Mouse (Mus musculus): ENCODE measurements around the gene Arhgap27. TPM values are rescaled to one million over a fixed set of nuclear protein-coding genes. Genes with fewer than 3 reads are reported as not detected.
"Not testable (repeated sequence)": the region's sequence is repeated elsewhere in the genome, so short reads cannot be mapped to it uniquely, and the experiment has no call there.

The Arhgap27 gene
- 2.4 and 2.8 TPM in 2 replicates for polyA plus RNA-seq (2014; fragmentation: Nextera tagmentation; extraction: Ambion mirVana)

DNA sequence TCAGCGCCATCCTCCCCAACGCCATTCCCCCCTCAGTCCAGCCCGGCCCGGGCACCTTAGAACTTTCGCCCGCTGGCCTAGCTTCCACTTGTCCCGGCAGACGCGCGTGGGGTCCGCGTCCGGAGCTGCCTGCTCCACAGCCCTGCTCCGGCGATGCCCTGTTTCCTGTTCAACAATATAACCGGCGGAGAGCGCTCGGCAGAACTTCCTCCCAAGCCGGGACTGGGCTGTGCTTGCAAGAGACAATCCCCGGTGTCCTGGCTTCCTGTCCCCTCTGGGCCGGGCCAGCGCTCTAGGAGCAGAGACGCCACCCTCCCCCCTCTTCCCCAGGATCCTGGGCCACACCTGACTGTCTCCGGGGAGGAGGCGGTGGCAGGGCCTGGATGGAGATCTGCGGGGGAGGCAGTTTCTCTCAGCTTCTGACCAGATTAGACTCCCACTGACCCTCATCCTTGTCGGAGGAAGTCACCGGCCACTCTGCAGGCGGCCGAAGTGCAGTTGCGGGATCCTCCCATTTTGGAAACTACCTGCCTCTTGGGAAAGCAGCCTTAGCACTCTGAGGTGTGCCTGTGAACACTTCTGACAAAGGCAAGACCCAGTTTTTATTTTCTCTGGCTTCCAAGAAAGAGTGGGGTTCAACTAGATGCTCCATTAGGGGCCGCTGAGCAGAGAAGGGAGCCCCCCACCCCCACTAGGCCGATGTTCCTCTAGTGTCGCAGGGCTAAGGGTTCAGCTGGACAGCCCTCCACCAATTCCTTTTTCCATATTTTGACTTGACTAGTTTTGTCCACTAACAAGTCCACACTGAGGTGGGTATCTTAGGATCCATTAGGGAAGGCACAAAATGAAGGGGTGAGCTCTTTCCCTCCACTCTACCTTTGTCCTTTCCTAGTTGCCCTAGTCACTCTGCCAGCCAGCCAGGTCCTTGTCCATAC is at the start of gene Arhgap27:
Arhgap27 (minus strand) TSS at position 479 of the 935 bp plus-strand sequence.
- no peak for ATAC-seq (ENCODE audit: low FRiP score)
- H3K4me3 ChIP-seq (ENCODE audit: low read depth, low read length) = peak within 1 kb of the TSS; percentile 29
- peaks cover 20% of the 10 kb centered on the region for H3K4me1 ChIP-seq (ENCODE audit: control insufficient read depth, insufficient read depth, low read length)
- H3K36me3 ChIP-seq (ENCODE audit: control insufficient read depth, insufficient read depth, low read length) = no peaks in the 10 kb centered on the region
- peak within 1 kb of the TSS; percentile 45 for H3K9ac ChIP-seq (ENCODE audit: low read length)
- no peak within 1 kb of the TSS for H3K27ac ChIP-seq (ENCODE audit: low read depth, low read length)
- WGBS = 2% methylated on average over 35 of the region's 35 CpGs
- peak; percentile 91 for DNase-seq (ENCODE audit: low spot score, missing footprints)
- no peaks in the 10 kb centered on the region for H3K9me3 ChIP-seq (ENCODE audit: control insufficient read depth, low read length)
- H3K27me3 ChIP-seq (ENCODE audit: control insufficient read depth, insufficient read depth, low read length) = peaks cover 53% of the 10 kb centered on the region
- peak within 1 kb of the TSS; percentile 57 for H3K4me2 ChIP-seq

DNA sequence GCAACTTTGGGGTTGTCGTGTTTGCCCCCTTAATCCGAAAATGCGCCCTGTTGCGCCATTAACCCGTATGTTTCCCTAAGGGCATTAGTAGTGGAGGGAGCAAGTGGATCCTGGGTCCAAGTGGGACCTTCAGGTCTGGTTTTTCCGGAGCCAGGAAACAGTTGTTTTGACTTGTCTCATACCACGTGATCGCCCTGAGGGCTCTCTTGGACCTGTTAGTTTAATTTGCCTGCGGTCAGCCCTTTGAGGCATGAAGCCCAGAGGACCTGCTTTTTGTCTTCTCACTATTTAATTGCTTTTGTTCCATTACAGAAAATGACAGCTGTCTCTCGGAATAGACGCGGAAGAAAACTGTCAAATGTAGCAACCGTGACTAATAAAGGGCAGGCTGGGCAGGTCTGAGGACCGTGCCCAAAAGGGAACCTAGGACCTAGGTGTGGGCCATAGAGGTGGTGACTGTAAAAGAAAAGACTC is 49.5 kb upstream of the Arhgap27 start:
- H3K36me3 ChIP-seq (ENCODE audit: control insufficient read depth, insufficient read depth, low read length) = no peaks in the 10 kb centered on the region
- H3K4me2 ChIP-seq = peak overlapping the region; percentile 84
- peak overlapping the region; percentile 86 for H3K4me3 ChIP-seq (ENCODE audit: low read depth, low read length)
- peak overlapping the region; percentile 83 for H3K9ac ChIP-seq (ENCODE audit: low read length)
- H3K27me3 ChIP-seq (ENCODE audit: control insufficient read depth, insufficient read depth, low read length) = no peaks in the 10 kb centered on the region
- no peaks in the 10 kb centered on the region for H3K9me3 ChIP-seq (ENCODE audit: control insufficient read depth, low read length)
- WGBS = 5% methylated on average over 14 of the region's 14 CpGs
- H3K4me1 ChIP-seq (ENCODE audit: control insufficient read depth, insufficient read depth, low read length) = peaks cover 10% of the 10 kb centered on the region; the same call in 1 of the 2 replicates
- H3K27ac ChIP-seq (ENCODE audit: low read depth, low read length) = no peak overlapping the region
- ATAC-seq (ENCODE audit: low FRiP score) (no peak), DNase-seq (ENCODE audit: low spot score, missing footprints) (no peak)

DNA sequence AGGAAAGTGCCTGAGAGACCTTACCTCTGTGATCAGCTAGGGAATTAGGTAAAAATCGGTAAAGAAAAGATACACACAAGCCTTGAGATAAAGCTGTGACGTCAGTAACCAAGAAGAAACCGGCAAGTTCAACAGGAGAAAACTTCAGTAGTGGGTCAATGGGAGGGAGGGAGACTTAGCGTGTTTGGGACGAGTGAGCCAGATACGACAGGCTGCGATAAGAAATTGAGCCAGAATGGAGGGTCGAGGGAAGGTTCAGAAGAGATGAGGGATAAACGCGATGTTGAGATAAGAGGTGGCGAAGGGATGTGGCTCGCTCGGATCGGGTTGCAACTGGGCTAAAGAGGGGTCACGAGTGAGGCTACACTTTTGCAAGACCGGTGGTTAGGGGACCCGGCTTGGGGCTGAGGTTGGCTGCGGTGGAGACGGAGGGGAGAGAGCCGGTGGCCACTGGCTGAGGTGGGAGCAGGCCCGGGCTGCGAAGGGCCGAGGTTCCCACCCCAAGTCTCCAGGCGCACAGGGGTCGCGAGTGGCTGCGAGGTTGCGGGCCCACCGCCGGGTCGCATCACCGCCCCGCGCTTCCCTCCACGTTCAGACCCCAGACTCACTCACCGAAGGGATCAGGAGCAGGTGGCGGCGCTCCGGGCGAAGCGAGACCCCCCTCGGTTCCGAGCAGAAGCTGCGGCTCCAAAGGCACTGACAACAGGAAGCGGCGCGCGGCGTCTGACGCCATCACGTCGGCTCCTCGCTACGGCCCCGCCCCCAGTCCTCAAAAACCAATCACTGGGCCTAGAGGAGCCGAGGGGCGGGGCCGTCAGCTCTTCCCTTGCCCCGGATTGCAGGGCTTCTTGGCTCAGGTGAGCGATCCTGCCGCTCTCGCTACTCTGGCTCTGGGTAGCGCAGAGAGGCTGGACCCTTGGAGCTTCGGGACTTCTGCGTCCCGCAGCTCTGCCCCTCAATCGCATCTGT is 48.8 kb upstream of the Arhgap27 start, which contains the start of gene Plekhm1:
Plekhm1 (minus strand) TSS at position 707 of the 969 bp plus-strand sequence.
- under 1% methylated on average over 61 of the region's 67 CpGs for WGBS
- H3K9ac ChIP-seq (ENCODE audit: low read length) = peak within 1 kb of the TSS; percentile 83
- peaks cover 10% of the 10 kb centered on the region; the same call in 1 of the 2 replicates for H3K4me1 ChIP-seq (ENCODE audit: control insufficient read depth, insufficient read depth, low read length)
- H3K27me3 ChIP-seq (ENCODE audit: control insufficient read depth, insufficient read depth, low read length) = no peaks in the 10 kb centered on the region
- H3K36me3 ChIP-seq (ENCODE audit: control insufficient read depth, insufficient read depth, low read length) = no peaks in the 10 kb centered on the region
- H3K4me2 ChIP-seq = peak within 1 kb of the TSS; percentile 84
- DNase-seq (ENCODE audit: low spot score, missing footprints) (peak; percentile 99), ATAC-seq (ENCODE audit: low FRiP score) (peak; percentile 98)
- H3K9me3 ChIP-seq (ENCODE audit: control insufficient read depth, low read length) = no peaks in the 10 kb centered on the region
- H3K4me3 ChIP-seq (ENCODE audit: low read depth, low read length) = peak within 1 kb of the TSS; percentile 86
- no peak within 1 kb of the TSS; the same call in 1 of the 2 replicates for H3K27ac ChIP-seq (ENCODE audit: low read depth, low read length)

DNA sequence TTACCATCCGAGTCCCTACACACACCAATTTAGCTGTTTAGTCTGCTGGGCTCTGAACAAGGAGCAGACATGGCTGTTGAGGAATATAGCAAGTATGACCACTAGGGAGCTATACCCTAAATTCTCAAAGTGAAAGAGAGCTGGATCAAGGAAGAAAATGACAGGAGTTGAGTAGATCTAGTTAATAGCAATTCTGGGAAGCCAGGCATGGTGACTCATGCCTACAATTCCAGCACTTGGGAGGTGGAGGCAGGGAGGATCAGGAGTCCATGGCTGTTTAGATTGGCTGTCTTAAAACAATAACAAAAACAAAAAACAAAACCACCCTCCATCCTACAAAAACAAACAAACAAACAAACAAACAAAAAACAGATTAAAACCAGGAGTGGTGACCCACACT is 47.8 kb upstream of the Arhgap27 start:
- Histone ChIP-seq H3K9ac (ENCODE audit: low read length) (no peak overlapping the region), H3K4me1 (ENCODE audit: control insufficient read depth, insufficient read depth, low read length) (peaks cover 10% of the 10 kb centered on the region; the same call in 1 of the 2 replicates), H3K4me3 (ENCODE audit: low read depth, low read length) (no peak overlapping the region), H3K9me3 (ENCODE audit: control insufficient read depth, low read length) (no peaks in the 10 kb centered on the region), H3K36me3 (ENCODE audit: control insufficient read depth, insufficient read depth, low read length) (no peaks in the 10 kb centered on the region), H3K27me3 (ENCODE audit: control insufficient read depth, insufficient read depth, low read length) (no peaks in the 10 kb centered on the region), H3K4me2 (peak overlapping the region; percentile 84; the same call in 1 of the 2 replicates), H3K27ac (ENCODE audit: low read depth, low read length) (no peak overlapping the region)
- WGBS = 74% methylated on average over 1 of the region's 1 CpGs
- no peak for DNase-seq (ENCODE audit: low spot score, missing footprints)
- ATAC-seq (ENCODE audit: low FRiP score) = no peak

DNA sequence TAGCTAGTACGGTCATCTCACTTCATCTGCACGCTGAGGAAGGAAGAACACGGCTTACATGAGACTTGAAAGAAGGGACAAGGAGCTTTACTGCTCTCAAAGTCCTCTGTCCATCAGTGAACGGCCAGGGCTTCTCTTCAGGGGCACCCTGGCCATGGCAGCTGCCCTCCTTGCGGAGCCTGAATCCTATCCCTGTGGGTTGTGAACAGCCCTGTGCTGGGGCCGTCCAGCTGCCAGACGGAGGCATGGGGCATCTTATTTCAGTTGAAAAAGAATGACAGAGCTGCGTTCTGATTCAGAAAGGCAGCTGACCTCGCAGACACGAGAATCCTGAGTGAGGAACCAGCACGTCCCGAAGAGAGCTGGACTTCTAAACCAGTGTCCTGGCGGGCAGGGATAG is 45.4 kb upstream of the Arhgap27 start:
- no peak overlapping the region for H3K4me2 ChIP-seq
- H3K4me1 ChIP-seq (ENCODE audit: control insufficient read depth, insufficient read depth, low read length) = peaks cover 10% of the 10 kb centered on the region; the same call in 1 of the 2 replicates
- no peak overlapping the region for H3K27ac ChIP-seq (ENCODE audit: low read depth, low read length)
- ATAC-seq (ENCODE audit: low FRiP score) (no peak), DNase-seq (ENCODE audit: low spot score, missing footprints) (no peak)
- WGBS = 90% methylated on average over 13 of the region's 13 CpGs
- H3K9ac ChIP-seq (ENCODE audit: low read length) = no peak overlapping the region
- no peak overlapping the region for H3K4me3 ChIP-seq (ENCODE audit: low read depth, low read length)
- H3K27me3 ChIP-seq (ENCODE audit: control insufficient read depth, insufficient read depth, low read length) = no peaks in the 10 kb centered on the region
- H3K9me3 ChIP-seq (ENCODE audit: control insufficient read depth, low read length) = no peaks in the 10 kb centered on the region
- no peaks in the 10 kb centered on the region for H3K36me3 ChIP-seq (ENCODE audit: control insufficient read depth, insufficient read depth, low read length)

DNA sequence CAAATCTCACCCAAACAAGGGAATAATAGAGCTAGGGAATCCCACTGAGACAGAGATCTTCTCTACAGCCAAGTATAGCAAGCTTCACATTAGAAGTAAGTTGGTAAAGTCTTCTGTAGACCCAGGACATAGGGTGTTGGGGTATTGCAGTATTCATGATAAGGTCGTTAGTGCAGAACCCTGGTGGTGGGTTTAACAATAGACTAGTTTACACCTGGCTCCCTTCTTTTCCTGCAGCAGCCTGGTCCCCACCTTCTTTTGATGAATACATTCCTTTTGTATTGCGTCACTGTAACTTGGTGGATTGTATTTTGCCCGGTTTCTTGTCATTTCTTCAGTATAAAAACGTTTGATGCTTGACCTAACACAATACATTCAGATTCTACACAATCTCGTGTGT is 43.6 kb upstream of the Arhgap27 start:
- H3K9me3 ChIP-seq (ENCODE audit: control insufficient read depth, low read length); H3K4me2 ChIP-seq; H3K4me3 ChIP-seq (ENCODE audit: low read depth, low read length); H3K36me3 ChIP-seq (ENCODE audit: control insufficient read depth, insufficient read depth, low read length); H3K27ac ChIP-seq (ENCODE audit: low read depth, low read length); ATAC-seq (ENCODE audit: low FRiP score); H3K27me3 ChIP-seq (ENCODE audit: control insufficient read depth, insufficient read depth, low read length); H3K9ac ChIP-seq (ENCODE audit: low read length); DNase-seq (ENCODE audit: low spot score, missing footprints): not testable (repeated sequence)
- WGBS = 69% methylated on average over 5 of the region's 5 CpGs
- peaks cover 10% of the 10 kb centered on the region; the same call in 1 of the 2 replicates for H3K4me1 ChIP-seq (ENCODE audit: control insufficient read depth, insufficient read depth, low read length)

DNA sequence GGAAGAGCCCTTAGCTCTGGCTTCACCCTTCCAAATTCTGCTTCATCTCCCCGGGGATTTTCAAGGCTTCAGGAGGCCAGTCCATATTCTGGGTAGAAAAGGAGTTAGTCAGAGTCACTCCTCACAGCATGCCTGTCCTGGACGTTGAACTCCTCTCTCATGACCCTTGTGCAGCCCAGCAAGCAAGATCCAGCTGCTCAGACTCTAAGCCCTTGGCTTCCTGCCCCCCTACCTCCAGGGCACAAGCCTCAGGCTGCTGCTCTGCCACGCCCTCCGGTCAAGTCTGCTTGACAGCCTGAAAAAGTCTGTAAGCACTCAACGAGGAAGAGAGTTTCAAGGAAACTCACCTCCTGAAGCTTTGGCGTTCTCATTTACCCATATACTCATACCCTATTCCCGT is 43.1 kb upstream of the Arhgap27 start:
- Histone ChIP-seq H3K27me3 (ENCODE audit: control insufficient read depth, insufficient read depth, low read length) (no peaks in the 10 kb centered on the region), H3K9me3 (ENCODE audit: control insufficient read depth, low read length) (no peaks in the 10 kb centered on the region), H3K4me3 (ENCODE audit: low read depth, low read length) (no peak overlapping the region), H3K4me2 (no peak overlapping the region), H3K4me1 (ENCODE audit: control insufficient read depth, insufficient read depth, low read length) (peaks cover 7% of the 10 kb centered on the region; the same call in 1 of the 2 replicates), H3K9ac (ENCODE audit: low read length) (no peak overlapping the region), H3K36me3 (ENCODE audit: control insufficient read depth, insufficient read depth, low read length) (no peaks in the 10 kb centered on the region), H3K27ac (ENCODE audit: low read depth, low read length) (no peak overlapping the region)
- 79% methylated on average over 7 of the region's 7 CpGs for WGBS
- ATAC-seq (ENCODE audit: low FRiP score) (no peak), DNase-seq (ENCODE audit: low spot score, missing footprints) (no peak)

DNA sequence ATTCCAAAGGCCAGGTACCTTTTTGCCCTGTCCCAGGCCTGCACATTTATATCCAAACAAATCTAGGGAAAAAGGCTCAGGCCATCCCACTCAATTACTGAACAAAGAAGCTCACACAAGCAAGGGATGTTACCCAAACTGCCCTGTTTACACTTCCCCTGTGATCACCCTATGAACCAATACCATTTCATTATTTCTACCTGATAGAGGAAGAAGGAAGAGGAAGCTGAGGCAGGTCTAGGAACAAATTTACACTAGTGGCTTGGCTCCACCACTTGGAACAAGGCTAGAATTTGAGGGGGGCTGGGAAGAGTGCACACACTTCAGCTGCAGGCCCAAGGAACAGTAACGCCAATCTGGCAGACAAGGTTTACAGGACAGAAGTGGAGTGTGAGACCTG is 42.3 kb upstream of the Arhgap27 start:
- 97% methylated on average over 1 of the region's 1 CpGs for WGBS
- no peak overlapping the region for H3K9ac ChIP-seq (ENCODE audit: low read length)
- H3K36me3 ChIP-seq (ENCODE audit: control insufficient read depth, insufficient read depth, low read length) = no peaks in the 10 kb centered on the region
- no peak overlapping the region for H3K4me2 ChIP-seq
- H3K4me3 ChIP-seq (ENCODE audit: low read depth, low read length) = no peak overlapping the region
- DNase-seq (ENCODE audit: low spot score, missing footprints) (no peak), ATAC-seq (ENCODE audit: low FRiP score) (no peak)
- H3K27me3 ChIP-seq (ENCODE audit: control insufficient read depth, insufficient read depth, low read length) = no peaks in the 10 kb centered on the region
- no peak overlapping the region for H3K27ac ChIP-seq (ENCODE audit: low read depth, low read length)
- no peaks in the 10 kb centered on the region for H3K9me3 ChIP-seq (ENCODE audit: control insufficient read depth, low read length)
- H3K4me1 ChIP-seq (ENCODE audit: control insufficient read depth, insufficient read depth, low read length) = no peaks in the 10 kb centered on the region

Data from midbrain, embryonic 11.5 days (tissue).